Mouse (Mus musculus) liver (tissue): ENCODE measurements around the gene Piwil4.

ENCODE experiments used
- DNase-seq: peaks from one replicate; pipeline ENCODE4 v3.0.0-alpha.2; 2020; ENCODE audit warnings: mixed read lengths

Piwil4 gene

DNA sequence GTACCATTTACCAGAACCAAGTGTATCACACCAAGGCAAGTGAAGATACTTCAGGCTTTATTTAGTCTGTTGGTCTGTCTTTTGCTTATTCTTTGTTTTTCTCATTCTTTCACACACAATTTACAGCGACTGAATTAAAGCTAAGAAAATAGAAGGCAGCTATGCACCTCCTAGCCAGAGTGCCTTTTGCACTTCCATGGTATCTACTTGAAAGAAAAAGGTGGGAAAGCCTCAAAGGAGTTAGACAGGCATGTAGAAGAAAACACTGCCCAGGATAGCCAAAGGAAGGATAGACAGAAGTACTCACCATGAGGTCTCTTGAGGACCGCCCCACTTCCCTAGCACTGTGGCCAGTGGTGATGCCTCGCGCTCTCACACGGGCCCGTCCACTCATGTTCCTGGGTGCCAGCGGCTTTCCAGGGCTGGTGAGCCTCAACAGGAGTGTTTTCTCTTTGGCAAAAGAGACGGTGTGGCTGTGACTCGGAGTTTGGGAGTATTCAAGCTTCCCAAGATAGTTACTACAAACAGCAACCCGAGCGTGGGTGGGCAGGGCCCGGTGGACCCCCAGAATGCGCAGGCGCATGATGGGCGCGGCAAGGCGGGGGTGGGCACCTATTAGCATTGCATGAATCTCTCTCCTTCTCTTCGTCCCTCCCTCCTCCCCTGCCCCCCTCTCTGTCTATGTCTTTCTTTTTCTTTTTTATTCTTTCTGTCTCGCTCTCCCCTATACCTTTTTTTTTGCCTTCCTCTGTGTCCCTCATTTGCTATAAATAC, at the start of gene Piwil4:
Piwil4 (minus strand) TSS at position 583 of the 774 bp plus-strand sequence.
- DNase-seq = no peak

DNA sequence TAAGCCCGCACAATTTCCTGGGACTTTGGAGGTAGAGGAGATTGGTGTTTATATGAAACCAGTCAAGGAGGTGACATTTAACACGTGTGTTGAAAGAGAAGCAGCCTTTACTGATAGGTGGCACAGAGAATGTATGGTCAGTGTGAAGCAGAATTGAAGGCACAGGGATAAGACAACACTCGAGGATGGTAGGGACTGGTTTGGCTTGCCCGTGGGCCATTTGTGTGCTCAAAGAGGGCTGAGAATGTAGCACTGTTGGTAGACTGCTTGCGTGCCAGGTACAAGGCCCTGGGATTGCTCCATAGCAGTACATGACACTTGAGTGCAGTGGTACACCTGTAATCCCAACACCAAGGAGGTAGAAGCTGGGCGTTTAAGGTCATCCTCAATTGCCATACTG, 46.8 kb upstream of the Piwil4 start:
- DNase-seq = no peak

DNA sequence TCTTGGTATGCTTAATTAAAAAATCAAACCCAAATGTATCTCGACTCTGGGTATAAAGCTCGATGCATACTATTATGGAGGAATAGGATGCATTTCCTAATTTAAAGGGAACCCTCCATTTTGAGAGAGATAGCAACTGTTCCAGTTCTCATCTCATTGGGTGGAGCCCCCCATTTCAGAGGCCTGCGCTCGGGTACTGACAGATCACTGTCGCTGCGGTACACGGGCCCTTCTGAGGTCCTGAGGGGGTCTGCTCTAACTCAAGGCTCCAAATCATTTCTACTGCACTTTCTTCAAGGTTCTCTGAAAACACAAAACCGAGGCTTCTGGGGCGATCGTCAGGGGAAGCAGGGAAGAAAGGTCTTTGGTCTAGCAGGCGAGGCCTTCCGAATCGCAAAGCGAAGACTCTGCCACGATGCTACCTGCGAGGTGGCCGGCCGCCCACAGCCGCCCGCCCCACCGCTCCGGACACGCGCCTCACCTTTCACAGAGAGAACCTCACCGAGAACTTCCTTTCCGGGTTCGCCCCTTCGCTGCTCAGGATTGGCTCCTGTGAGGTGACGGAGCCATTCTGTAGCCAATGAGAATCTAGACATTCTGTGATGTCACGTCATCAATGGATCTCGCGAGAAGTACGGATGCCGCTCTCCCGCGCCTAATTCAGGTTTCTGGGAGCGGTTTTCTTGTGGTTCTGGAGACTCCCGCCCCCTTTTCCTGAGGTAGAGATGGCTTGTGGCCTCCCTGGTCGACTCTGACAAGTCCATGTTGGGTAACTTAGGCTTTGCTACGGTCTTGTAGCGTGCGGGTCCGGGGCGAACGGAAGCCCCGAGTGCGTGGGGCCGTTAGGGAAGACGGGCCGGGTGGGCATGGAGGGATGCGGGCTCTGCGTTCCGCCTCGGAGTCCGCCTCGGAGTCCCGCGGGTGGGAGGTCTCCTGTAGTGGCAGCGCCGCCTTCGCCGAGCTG, 43.8 kb upstream of the Piwil4 start, which contains the start of the genes Mre11a and Ankrd49:
Mre11a (plus strand) TSS at position 616 of the 964 bp plus-strand sequence.
Ankrd49 (minus strand) TSS at position 818 of the 964 bp plus-strand sequence.
- peak; percentile 93 for DNase-seq

DNA sequence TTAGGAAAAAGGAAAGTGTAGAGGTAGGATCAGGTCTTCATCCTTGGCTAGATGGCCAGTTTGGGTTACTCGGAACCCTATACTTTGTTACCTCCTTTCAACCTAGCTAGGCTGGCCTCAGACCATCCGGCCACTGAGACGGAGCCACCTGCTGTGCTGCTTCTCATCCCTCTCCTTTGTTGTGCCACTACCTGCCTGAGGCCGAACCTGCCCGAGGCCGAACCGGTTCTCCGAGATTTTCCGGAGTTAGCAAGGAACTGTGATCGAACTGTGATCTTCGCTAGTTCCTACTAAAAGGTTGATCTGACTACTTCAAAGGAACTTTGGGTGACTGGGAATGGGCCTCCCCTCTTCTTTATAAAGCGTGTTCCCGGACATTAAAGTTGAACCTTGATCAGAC, 37.8 kb upstream of the Piwil4 start:
- no peak for DNase-seq

DNA sequence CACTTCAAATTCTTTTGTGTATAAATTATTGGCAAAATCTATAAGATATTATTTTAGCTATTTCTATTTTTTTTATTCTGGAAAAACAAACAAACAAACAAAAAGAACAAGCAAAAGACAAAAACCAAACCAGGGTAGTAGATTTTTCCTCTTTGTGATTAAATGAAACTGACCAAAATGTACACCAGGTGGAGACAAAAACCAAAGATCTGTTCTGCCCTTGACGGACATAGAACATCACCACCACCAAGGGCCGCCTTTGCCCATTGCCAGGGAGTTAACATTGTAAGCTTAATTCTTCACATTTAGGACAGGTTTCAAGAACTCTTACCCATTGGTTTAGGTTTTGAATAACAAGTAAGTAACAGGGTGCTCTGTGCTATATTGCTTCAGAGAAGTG, 33.3 kb upstream of the Piwil4 start:
- no peak for DNase-seq

DNA sequence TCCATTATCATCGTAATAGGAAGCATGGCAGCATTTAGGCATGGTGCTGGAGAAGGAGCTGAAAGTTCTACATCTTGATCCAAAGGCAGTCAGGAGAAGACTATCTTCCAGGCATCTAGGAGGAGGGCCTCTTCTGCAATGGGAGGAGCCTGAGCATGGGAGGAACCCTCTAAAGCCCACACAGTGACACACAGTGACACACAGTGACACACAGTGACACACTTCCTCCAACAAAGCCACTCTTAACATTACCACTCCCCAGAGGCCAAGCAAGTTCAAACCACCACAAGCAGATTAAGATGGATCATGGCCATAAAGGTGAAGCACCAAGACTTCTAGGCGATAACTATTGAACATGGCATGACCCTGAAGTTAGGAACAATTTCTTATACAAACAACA, 31.5 kb upstream of the Piwil4 start:
- no peak for DNase-seq

DNA sequence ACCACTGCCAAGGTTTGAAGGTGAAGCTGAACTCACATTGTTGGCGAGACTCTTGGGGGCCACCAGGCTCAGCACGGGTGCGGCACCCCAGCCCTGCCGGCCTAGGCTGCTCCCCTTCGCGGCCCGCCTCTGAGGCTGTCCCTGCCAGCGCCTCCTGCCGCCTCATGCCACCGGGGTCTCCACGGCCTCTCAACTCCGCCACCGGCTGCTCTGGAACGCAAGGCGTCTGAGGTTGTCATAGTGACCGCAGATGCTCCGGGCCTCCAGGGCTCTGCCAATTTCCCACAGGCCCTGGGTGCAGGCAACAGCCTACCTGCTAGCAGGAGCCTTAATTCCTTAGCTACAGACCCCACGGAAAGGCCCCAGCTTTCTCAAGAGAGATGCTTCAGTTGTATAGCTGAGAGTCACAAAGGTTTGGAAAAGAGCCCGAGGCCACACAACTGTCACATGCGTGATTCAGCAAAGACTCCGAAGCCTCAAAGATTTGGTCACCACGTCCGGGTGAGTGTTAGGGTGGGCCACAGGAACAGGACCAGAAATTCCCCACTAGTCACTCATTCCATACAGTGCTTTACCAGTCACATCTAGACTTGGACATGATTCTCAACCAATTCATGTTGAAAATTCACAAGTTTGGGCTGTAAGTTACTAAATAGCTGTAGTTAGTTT, 30.4 kb upstream of the Piwil4 start, which contains the start of gene 1700012B09Rik:
1700012B09Rik (minus strand) TSS at position 228 of the 669 bp plus-strand sequence.
- no peak for DNase-seq

DNA sequence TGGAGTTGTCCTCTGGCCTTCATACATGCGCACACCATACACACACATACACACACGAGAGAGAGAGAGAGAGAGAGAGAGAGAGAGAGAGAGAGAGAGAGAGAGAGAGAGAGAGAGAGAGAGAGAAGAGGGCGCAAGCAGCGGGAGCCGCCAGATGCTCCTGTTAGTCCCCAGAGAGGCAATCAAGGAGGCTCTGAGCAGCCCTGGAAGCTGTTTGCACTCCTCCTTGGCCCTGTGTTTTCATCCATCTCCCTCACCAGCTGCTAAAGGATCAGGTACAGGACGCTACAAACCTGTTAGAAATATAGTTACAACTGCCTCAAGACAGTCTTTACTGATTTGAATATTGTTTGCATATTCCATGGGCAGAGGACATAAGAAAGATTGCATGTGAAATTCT, 29.3 kb upstream of the Piwil4 start:
- no peak for DNase-seq

DNA sequence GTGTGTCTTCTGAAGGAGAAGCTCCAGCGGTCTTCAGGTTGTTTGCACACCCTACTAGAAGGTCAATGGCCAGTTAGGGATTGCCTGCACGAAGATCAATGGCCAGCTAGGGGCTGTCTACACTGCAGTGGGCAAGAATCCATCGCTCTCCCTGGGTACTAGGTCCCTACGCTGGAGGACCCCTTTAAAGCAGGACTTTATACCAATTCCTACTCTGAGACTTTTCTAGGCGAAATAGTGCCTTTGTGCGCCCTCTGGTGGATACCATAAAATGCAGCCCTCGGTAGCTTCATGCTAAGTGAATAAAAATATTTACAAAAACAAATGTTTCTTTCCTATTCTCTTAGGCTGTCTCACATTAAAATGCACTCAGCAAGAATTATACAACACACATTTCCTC, 24.2 kb upstream of the Piwil4 start:
- peak; percentile 31 for DNase-seq

DNA sequence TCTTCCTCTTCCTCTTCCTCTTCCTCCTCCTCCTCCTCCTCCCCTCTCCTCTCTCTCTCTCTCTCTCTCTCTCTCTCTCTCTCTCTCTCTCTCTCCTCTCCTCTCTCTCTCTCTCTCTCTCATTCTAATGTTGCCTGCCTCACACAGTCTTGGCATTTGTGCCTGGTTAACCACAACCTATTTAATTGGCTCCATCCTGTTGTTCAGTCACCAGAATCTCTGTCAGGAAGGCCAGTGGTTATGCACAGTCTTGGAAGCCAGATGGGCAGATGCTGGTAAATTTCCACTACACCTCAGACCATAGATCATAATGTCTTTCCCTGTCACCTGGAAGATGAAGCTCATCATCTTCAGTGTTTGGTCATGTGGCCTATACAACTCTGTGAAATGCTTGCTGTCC, 18.7 kb upstream of the Piwil4 start:
- DNase-seq = no peak

DNA sequence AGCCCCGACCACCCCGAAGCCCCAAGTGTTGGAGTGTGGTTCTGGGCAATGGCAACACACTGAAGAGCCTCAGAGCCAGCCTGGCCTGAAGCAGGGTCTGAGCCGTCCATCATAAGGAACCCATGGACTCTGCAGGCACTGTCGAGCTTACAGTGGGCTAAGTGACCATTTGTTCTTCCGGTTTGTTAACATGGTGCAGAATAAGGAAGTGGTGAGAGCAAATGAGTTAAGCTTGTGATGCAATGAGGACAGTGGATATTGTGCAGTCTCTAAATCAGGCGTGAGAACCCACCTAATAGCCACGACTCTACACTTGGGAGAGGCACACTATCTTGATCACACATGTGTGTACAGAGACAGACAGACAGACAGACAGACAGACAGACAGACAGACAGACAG, 18.1 kb upstream of the Piwil4 start:
- no peak for DNase-seq

DNA sequence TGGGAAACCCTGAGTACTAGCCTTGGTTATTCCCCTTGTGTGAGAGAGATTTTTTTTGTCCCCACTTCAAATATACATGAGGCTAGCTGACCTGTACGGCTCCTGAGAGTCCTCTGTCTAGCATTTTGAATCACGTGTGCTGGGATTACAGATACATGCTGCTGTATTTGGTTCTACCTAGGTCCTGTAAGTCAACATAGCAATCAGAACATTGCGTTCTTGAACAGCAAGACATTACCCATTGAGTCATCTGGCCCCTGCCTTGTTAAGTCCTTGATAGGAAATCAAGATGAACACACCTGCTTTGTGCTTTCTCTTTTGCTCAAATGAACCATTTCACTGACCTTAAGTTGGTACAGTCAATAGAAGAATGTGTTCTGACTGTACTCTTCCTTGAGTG, 13.9 kb upstream of the Piwil4 start:
- no peak for DNase-seq

DNA sequence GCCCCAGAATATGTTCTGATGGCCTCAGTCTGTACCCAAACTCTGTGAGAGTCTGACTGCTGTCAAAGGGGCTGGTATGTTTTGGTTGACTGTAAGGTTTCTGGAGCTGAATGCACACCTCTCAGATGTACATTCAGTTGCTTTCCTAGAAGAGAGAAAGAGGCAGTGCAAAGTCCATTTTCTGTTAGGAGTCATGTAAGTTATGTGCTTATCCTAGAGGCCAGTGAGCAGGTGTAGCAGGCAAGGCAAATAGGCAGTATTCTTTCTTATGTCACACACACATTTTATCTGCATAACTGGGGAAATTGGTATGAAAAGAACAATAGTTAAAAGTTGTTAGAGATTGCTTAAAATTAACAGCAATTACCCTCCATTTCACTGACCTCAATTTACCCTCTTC, 13.4 kb upstream of the Piwil4 start:
- no peak for DNase-seq

DNA sequence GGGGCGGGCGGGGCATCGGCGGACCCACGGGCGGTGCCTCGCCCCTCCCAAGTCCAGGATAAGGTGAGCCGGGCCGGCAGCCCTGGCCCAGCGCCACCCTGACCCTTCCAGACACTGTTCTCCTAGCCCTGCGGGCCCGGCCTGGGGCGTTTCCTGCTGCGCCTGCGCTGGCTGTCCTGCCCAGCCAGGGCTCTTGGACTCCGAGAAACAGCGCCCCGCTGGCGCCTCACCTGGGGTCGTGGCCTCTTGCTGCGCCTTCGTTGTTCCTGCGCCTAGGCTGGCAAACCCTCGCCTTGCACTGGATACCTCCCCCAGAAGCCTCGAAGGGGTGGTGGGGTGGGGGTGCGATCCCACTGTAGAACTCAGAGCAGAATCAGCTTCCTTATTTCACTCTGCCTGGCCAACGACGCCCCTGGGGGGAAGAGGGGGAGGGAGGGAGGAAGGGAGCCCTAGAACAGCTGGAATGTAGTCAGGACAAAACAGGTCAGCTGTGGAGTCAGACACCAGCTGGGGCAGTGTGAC, 11.5 kb upstream of the Piwil4 start, which contains the start of gene Fut4:
Fut4 (minus strand) TSS at position 393 of the 522 bp plus-strand sequence.
- DNase-seq = peak; percentile 52

DNA sequence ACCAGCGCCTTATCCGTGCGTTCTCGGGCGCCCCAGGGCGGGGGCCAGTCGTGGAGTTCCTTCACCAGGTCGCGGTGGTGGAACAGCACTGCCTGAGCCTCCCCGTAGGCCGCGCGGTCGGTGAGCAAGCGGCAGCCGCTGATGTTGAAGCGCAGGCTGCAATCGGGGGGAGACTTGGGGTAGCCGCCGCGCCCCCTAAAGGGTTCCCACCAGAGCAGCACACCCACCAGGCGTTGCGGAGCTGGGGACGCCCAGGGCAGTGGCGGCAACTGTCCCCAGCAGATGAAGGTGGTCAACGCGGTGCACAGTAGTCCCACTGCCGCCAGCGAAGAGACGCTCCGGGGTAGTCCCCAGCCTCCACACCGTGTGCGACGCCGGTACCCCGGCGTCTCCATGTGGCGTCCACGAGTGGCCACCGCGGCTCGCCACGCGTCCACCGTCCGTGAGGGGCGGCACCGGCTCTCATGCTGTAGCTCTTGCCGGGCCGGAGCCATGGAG, 11.0 kb upstream of the Piwil4 start:
- DNase-seq = no peak

DNA sequence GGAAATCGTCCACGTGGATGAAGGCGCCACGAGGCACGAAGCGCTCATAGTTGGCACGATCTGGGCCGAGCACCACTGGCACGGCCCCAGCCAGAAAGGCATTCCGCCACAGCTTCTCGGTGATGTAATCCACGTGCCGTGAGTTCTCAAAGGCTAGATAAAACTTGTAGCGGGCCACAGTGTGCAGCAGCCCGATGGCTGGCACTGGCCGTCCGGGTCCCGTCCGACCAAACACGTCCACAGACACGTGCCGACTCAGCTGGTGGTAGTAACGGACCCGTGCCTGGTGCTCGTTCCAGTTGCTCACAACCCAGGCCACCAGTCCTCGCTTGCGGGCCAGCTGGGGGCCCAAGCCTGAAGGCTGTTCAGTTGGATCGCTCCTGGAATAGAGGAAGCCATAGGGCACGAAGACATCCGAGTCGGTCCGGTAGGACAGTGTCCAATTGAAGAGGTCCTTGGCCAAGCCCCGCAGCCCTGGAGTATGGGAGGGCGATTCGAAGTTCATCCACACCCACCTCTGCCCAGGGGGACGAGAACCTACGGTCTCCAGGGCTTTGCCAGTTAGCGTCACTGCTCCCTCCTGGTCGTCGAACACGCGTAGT, 10.5 kb upstream of the Piwil4 start:
- DNase-seq = no peak

DNA sequence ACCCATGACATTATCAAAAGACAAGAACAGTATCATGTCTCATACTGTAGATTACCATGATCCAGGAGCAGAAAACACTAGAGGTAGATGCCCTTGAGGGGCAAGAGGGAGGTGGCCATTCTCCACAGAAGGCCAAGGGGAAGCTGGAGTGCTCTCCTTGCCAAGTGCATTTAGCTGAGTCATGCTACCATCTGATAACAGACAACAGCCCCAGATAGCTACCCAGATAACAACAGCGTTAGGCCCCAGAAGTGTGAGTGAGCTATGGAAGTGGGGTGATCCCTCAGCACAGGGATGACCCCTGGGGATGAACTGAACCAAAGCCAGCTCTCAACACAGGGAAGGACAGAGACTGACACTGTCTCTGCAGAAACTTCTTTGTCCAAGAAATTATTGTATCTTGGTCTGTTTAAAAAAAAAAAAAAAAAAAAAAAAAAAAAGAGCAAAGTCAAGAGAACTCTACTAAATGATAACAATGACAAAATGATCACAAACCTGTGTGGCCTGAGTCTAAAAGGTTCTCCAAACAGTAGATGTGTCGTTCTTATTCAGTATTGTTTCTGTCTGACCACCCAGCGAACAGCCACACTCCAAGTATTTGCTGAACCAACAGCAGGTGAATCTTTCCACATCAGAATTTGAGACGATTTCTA, 909 bp downstream of the Piwil4 start:
- no peak for DNase-seq

DNA sequence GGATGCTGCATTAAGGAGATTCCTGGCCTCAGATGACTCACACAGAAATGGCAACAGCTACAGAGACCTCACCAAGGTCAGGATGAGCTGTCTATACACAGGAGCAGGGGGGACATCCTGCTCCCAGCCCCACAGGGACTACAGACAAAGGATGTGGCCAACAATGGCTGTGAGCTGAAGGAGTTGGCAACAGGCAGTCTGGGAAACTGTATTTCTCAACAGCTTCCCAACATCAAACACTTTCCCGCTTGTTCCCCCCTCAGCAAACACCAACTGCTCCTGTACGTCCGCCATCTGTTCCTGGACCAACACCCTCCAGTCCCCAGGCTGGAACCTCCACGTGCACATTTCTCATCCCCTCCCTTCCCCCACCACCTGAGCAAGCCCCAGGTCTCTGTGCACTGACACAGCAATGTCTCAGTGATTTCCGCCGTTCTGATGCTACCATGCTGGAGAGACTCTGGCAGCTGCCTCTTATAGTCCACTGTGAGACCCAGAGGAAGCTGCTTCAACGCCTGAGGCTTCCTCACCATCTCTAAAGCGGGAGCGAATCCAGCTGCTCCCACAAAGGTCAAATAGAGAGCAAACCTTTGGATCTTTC, 9.5 kb downstream of the Piwil4 start:
- no peak for DNase-seq

DNA sequence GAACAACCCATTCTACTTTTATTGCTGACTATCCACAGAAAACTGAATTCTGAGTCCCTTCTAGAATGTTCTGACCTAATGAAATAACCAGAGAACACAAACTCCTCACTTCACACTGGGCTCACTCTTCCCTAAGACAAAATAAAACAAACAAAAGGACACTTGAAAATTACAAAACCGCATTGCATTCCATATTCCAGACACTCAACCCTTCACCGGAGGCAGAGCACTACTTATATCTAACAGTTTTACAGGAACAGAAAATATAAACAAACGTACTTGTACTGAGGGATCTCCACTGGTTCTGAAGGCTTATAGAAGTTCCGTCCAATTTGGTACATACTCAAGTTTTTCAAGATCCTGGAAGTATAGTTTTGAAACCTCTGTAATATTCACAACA, 12.2 kb downstream of the Piwil4 start:
- no peak for DNase-seq

DNA sequence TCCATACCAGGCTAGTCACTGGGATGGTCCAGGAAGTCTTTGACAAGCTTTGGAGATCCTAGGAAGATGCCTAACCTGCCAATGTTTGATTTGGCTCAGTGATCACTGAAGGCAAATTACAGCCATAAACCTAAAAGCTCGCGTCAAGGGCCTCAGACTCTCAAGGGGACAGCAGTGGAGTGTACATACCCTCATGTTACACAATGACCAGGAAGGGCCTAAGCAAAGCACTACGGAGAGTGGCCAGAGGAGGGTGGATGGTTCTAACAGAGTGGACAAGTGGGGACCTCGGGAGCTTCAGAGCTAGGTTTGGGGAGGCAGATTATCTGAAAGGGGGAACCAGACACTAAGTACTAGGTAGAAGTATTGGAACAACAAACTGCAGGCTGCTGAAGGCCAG, 13.9 kb downstream of the Piwil4 start:
- no peak for DNase-seq

DNA sequence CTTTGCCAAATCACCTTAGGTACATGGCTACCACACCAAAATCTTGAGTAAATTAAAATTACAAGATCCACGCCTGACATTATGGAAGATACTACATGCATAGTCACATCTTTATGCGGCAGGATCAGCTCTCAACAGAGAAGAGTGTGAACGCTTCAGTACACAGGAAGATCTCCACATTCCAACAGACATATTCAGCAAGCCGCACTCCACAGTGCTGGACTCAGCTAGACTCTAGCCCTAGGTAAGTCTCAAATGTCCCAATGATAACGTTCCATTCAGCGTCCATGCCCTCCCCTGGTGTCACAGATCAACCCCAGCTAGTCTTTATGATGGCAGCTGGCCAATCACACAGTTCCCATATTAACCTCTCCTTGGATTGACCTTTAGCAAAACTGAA, 14.5 kb downstream of the Piwil4 start:
- DNase-seq = no peak
